Mouse (Mus musculus) frontal cortex, adult 2 months (tissue): ENCODE data around the gene Prdx6. TPM values are rescaled to one million over a fixed set of nuclear protein-coding genes. Genes with fewer than 3 reads are reported as not detected.

Source experiments
- polyA plus RNA-seq: library from polyadenylated mRNA; depleted of rRNA; stranded (reverse); fragments of >200 nt; gene quantifications from 2 replicates; pipeline ENCODE4 v1.2.3, GENCODE M21; 2012; rRNA removed

The Prdx6 gene
- polyA plus RNA-seq, 1 experiment, result 404 TPM

Other genes starting within 250 kb of the Prdx6 start
- 5.4 TPM in 2 replicates for gene Zbtb37, start 216.4 kb downstream of the Prdx6 start, polyA plus RNA-seq
- gene Dars2, start 180.6 kb downstream of the Prdx6 start, polyA plus RNA-seq, result 20.8 and 22.9 TPM in 2 replicates
- 1.9 TPM in 2 replicates for gene Cenpl, start 180.5 kb downstream of the Prdx6 start, polyA plus RNA-seq
- 15.1 TPM in 2 replicates for gene Klhl20, start 119.7 kb downstream of the Prdx6 start, polyA plus RNA-seq
- gene Ankrd45, start 108.5 kb downstream of the Prdx6 start, polyA plus RNA-seq, result 54.9 and 55.8 TPM in 2 replicates
- not detected in 2 replicates for gene Tex50, start 91.9 kb downstream of the Prdx6 start, polyA plus RNA-seq
- gene Tnfsf4, start 144.2 kb upstream of the Prdx6 start, polyA plus RNA-seq, result not detected in 2 replicates
- gene Tnfsf18, start 243.4 kb upstream of the Prdx6 start, polyA plus RNA-seq, result 0.04 TPM in 1 of 2 replicates, not detected in the other